Mouse (Mus musculus): Measurements from ENCODE around the gene Car5b. TPM values are rescaled to one million over a fixed set of nuclear protein-coding genes. Genes with fewer than 3 reads are reported as not detected.

Car5b gene
- total and polyA plus RNA-seq, 2 experiments from 2014 or later: 0.81 to 1.7 TPM

DNA sequence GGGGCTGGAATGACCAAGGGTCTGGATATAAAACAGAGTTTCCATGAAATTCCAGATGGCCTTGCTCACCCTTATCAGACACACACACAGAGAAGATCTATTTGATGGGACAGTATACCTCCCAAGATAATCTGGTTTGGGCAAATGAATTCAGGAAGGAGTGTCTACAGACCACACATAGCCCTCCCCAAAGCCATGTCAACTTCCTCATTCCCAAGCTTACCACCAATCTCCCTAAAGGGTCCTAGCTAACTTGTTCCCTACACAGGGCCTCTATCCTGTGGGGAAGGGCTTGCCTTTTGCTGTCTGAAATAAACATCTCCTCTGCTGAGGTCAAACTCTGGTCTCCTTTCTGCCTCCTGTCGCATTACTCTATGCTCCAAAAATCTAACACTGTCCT, 46.7 kb downstream of the Car5b start:
- no peaks in the 10 kb centered on the region for H3K27me3 ChIP-seq (ENCODE audit: insufficient read depth, low read length)
- H3K9me3 ChIP-seq (ENCODE audit: low read length): no peaks in the 10 kb centered on the region
- DNase-seq (no peak), ATAC-seq (no peak)
- TF ChIP-seq CTCF (IDR thresholded peaks at IDR 0.05; ENCODE audit: low read depth): no peak
- no peak overlapping the region for H3K4me3 ChIP-seq (ENCODE audit: low read depth, low read length)
- WGBS: 94% methylated on average over 1 of the region's 1 CpGs
- H3K4me2 ChIP-seq (ENCODE audit: low read depth): no peak overlapping the region
- no peaks in the 10 kb centered on the region for H3K4me1 ChIP-seq (ENCODE audit: insufficient read depth)
- H3K36me3 ChIP-seq (ENCODE audit: insufficient read depth): no peaks in the 10 kb centered on the region
- H3K9ac ChIP-seq: no peak overlapping the region
- no peak overlapping the region for H3K27ac ChIP-seq (ENCODE audit: low read depth, low read length)

- ATAC-seq: peak; percentile 97
- peak; percentile 89 for DNase-seq
- TF ChIP-seq CTCF (IDR thresholded peaks at IDR 0.05; ENCODE audit: low read depth): no peak
- WGBS: 25% methylated on average over 29 of the region's 29 CpGs
- Histone ChIP-seq H3K27ac (ENCODE audit: low read depth, low read length) (peak within 1 kb of the TSS; percentile 95), H3K4me1 (ENCODE audit: insufficient read depth) (no peaks in the 10 kb centered on the region), H3K9ac (peak within 1 kb of the TSS; percentile 75), H3K9me3 (ENCODE audit: low read length) (no peaks in the 10 kb centered on the region), H3K4me3 (ENCODE audit: low read depth, low read length) (peak within 1 kb of the TSS; percentile 63), H3K27me3 (ENCODE audit: insufficient read depth, low read length) (no peaks in the 10 kb centered on the region), H3K4me2 (ENCODE audit: low read depth) (peak within 1 kb of the TSS; percentile 50), H3K36me3 (ENCODE audit: insufficient read depth) (no peaks in the 10 kb centered on the region)
Measured at GRCm38 (mm10) chrX:163958467-163958875, 69.3 kb downstream of the Car5b start, which contains the start of gene Zrsr2. Gene Zrsr2 (minus strand): TSS chrX:163958661.

DNA sequence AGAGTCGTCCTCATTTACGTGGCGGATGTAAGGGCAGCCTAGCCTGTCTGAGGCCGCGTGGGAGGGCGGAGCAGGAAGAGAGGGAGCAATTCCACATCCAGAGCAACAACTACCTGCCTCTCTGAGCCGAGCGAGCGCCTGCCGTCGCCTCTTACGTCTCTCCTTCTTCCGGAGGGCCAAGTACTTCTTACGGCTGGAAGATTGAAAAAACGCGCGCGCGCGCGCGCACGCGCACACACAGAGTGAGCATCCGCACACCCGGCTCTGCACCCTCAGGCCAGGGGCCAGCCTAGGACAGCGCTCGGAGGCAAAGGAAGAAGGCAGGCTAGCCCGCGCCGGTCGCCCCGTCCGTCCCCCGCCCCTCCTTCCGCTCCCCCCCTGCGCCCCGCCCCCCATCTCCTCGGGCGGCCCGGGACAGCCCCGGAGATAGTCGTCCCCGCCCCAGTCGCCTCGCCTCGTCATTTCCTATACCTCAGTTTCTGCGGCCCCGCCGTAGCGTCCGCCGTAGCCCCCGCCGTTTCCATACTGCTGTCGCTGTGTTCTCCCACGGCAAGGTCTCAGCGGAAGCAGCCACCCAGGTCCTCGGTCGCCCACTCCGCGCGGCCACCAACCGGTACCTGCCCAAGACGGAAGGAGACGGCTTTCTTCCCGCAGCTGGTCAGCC, 69.9 kb downstream of the Car5b start:
- peak; percentile 65 for DNase-seq
- ATAC-seq: peak; percentile 91
- Histone ChIP-seq H3K27me3 (ENCODE audit: insufficient read depth, low read length) (no peaks in the 10 kb centered on the region), H3K4me1 (ENCODE audit: insufficient read depth) (no peaks in the 10 kb centered on the region), H3K4me3 (ENCODE audit: low read depth, low read length) (peak overlapping the region; percentile 63), H3K9me3 (ENCODE audit: low read length) (no peaks in the 10 kb centered on the region), H3K4me2 (ENCODE audit: low read depth) (peak overlapping the region; percentile 50), H3K27ac (ENCODE audit: low read depth, low read length) (peak overlapping the region; percentile 95), H3K36me3 (ENCODE audit: insufficient read depth) (peaks cover 5% of the 10 kb centered on the region; the same call in 1 of the 2 replicates), H3K9ac (peak overlapping the region; percentile 75)
- 29% methylated on average over 58 of the region's 67 CpGs for WGBS
- TF ChIP-seq CTCF (IDR thresholded peaks at IDR 0.05; ENCODE audit: low read depth): no peak

GRCm38 (mm10) chrX:163957381-163957780, 70.4 kb downstream of the Car5b start:
- Histone ChIP-seq H3K27me3 (ENCODE audit: insufficient read depth, low read length) (no peaks in the 10 kb centered on the region), H3K9ac (peak overlapping the region; percentile 75), H3K27ac (ENCODE audit: low read depth, low read length) (peak overlapping the region; percentile 95; the same call in 1 of the 2 replicates), H3K9me3 (ENCODE audit: low read length) (no peaks in the 10 kb centered on the region), H3K36me3 (ENCODE audit: insufficient read depth) (peaks cover 6% of the 10 kb centered on the region; the same call in 1 of the 2 replicates), H3K4me3 (ENCODE audit: low read depth, low read length) (peak overlapping the region; percentile 63), H3K4me2 (ENCODE audit: low read depth) (peak overlapping the region; percentile 50), H3K4me1 (ENCODE audit: insufficient read depth) (no peaks in the 10 kb centered on the region)
- DNase-seq: no peak
- 34% methylated on average over 12 of the region's 12 CpGs for WGBS
- no peak for TF ChIP-seq CTCF (IDR thresholded peaks at IDR 0.05; ENCODE audit: low read depth)
- ATAC-seq: no peak

- no peak overlapping the region for H3K4me2 ChIP-seq (ENCODE audit: low read depth)
- H3K4me3 ChIP-seq (ENCODE audit: low read depth, low read length): no peak overlapping the region
- no peaks in the 10 kb centered on the region for H3K4me1 ChIP-seq (ENCODE audit: insufficient read depth)
- ATAC-seq (no peak), DNase-seq (no peak)
- no peak overlapping the region for H3K27ac ChIP-seq (ENCODE audit: low read depth, low read length)
- no peaks in the 10 kb centered on the region for H3K27me3 ChIP-seq (ENCODE audit: insufficient read depth, low read length)
- no peaks in the 10 kb centered on the region for H3K9me3 ChIP-seq (ENCODE audit: low read length)
- peaks cover 9% of the 10 kb centered on the region for H3K36me3 ChIP-seq (ENCODE audit: insufficient read depth)
- H3K9ac ChIP-seq: no peak overlapping the region
- WGBS: 88% methylated on average over 1 of the region's 1 CpGs
- no peak for TF ChIP-seq CTCF (IDR thresholded peaks at IDR 0.05; ENCODE audit: low read depth)
Measured at GRCm38 (mm10) chrX:163951618-163952017, 76.2 kb downstream of the Car5b start.

DNA sequence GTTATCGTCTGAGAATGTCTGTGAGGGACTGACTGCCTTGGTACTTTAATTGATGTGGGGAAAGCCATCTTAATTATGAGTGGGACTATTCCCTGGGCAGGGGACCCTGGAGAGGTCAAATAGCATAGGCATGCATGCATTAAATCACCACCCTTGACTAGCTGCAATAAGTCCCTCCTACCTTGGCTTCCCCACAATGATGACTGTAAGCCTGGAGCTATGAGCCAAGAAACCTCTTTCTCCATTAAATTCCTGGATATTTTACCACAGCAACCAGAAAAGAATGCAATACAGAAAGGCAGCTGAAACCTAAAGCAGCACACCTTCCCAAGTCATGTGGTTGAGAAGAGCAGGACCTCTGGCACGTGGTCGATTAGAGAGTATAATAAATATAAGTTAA, 83.4 kb downstream of the Car5b start:
- H3K27ac ChIP-seq (ENCODE audit: low read depth, low read length): no peak overlapping the region
- no peak for ATAC-seq
- no peak for DNase-seq
- H3K4me1 ChIP-seq (ENCODE audit: insufficient read depth): no peaks in the 10 kb centered on the region
- no peaks in the 10 kb centered on the region for H3K27me3 ChIP-seq (ENCODE audit: insufficient read depth, low read length)
- peaks cover 6% of the 10 kb centered on the region; the same call in 1 of the 2 replicates for H3K36me3 ChIP-seq (ENCODE audit: insufficient read depth)
- no peak overlapping the region for H3K9ac ChIP-seq
- H3K4me2 ChIP-seq (ENCODE audit: low read depth): no peak overlapping the region
- 80% methylated on average over 3 of the region's 3 CpGs for WGBS
- no peak overlapping the region for H3K4me3 ChIP-seq (ENCODE audit: low read depth, low read length)
- no peaks in the 10 kb centered on the region for H3K9me3 ChIP-seq (ENCODE audit: low read length)
- no peak for TF ChIP-seq CTCF (IDR thresholded peaks at IDR 0.05; ENCODE audit: low read depth)

- ATAC-seq: no peak
- Histone ChIP-seq H3K4me2 (ENCODE audit: low read depth) (no peak overlapping the region), H3K9ac (no peak overlapping the region), H3K4me1 (ENCODE audit: insufficient read depth) (no peaks in the 10 kb centered on the region), H3K27ac (ENCODE audit: low read depth, low read length) (no peak overlapping the region), H3K27me3 (ENCODE audit: insufficient read depth, low read length) (no peaks in the 10 kb centered on the region), H3K9me3 (ENCODE audit: low read length) (no peaks in the 10 kb centered on the region), H3K4me3 (ENCODE audit: low read depth, low read length) (no peak overlapping the region), H3K36me3 (ENCODE audit: insufficient read depth) (peaks cover 6% of the 10 kb centered on the region; the same call in 1 of the 2 replicates)
- no peak for DNase-seq
- TF ChIP-seq CTCF (IDR thresholded peaks at IDR 0.05; ENCODE audit: low read depth): no peak
- WGBS: 83% methylated on average over 6 of the region's 6 CpGs
Measured at GRCm38 (mm10) chrX:163938587-163938986, 89.2 kb downstream of the Car5b start.
